Mouse (Mus musculus) hindbrain, embryonic 11.5 days (tissue): ENCODE measurements around the gene Klhdc8a. TPM values are rescaled to one million over a fixed set of nuclear protein-coding genes. Genes with fewer than 3 reads are reported as not detected.

Source experiments
- ATAC-seq: fragments of 200-750 bp; cut with Nextera tagmentation; 2 replicates; pipeline ENCODE4 v1.8.0; 2017; ENCODE audit warnings: mild to moderate bottlenecking, moderate TSS enrichment, moderate library complexity; ENCODE audit not compliant: low FRiP score
- DNase-seq: peaks from one replicate; pipeline ENCODE4 v3.0.0-alpha.2; 2015; ENCODE audit warnings: low spot score
- H3K27ac ChIP-seq: fragments of 300-500 bp; sonication (generic); 2 replicates; pipeline ENCODE4 v1.5.1; 2014; ENCODE audit warnings: mild to moderate bottlenecking, low read depth, low read length
- H3K27me3 ChIP-seq: fragments of 300-500 bp; sonication (generic); 2 replicates; pipeline ENCODE4 v1.6.1; 2014; ENCODE audit warnings: mild to moderate bottlenecking, low read length, moderate library complexity, mixed read lengths; ENCODE audit not compliant: control insufficient read depth, insufficient read depth
- H3K36me3 ChIP-seq: fragments of 300-500 bp; sonication (generic); 2 replicates; pipeline ENCODE4 v1.6.1; 2014; ENCODE audit warnings: mild to moderate bottlenecking, low read length, moderate library complexity, mixed read lengths; ENCODE audit not compliant: control insufficient read depth, insufficient read depth
- H3K4me1 ChIP-seq: fragments of 300-500 bp; sonication (generic); replicated peaks from 2 replicates; pipeline ENCODE4 v1.6.1; 2014; ENCODE audit warnings: low read length, mixed read lengths; ENCODE audit not compliant: control insufficient read depth, insufficient read depth
- H3K4me2 ChIP-seq: fragments of 300-500 bp; sonication (generic); replicated peaks from 2 replicates; pipeline ENCODE4 v1.6.1; 2014; ENCODE audit warnings: mild to moderate bottlenecking, low read depth, low read length
- H3K4me3 ChIP-seq: fragments of 300-500 bp; sonication (generic); 2 replicates; pipeline ENCODE4 v1.5.1; 2014; ENCODE audit warnings: low read depth, low read length
- H3K9ac ChIP-seq: fragments of 300-500 bp; sonication (generic); 2 replicates; pipeline ENCODE4 v1.6.1; 2014; ENCODE audit warnings: low read depth, low read length
- H3K9me3 ChIP-seq: fragments of 300-500 bp; sonication (generic); 2 replicates; pipeline ENCODE4 v1.6.1; 2016; ENCODE audit warnings: low read length; ENCODE audit not compliant: control insufficient read depth
- WGBS: fragments of 180-500 bp; shearing (Covaris S2); extraction: QIAGEN DNeasy Blood & Tissue Kit; methylation state at CpG from one replicate; pipeline ENCODE4 v1.1.7; 2014; 5-methylcytosine and 5-hydroxymethylcytosine counted together
- polyA plus RNA-seq: library from polyadenylated mRNA; unstranded; fragments of >200 nt; fragmentation: Nextera tagmentation; extraction: Ambion mirVana; gene quantifications from 2 replicates; pipeline ENCODE4 v1.2.1, GENCODE M21; 2014

Klhdc8a gene
- polyA plus RNA-seq, 1 experiment from 2014 or later = 3.0 TPM

DNA sequence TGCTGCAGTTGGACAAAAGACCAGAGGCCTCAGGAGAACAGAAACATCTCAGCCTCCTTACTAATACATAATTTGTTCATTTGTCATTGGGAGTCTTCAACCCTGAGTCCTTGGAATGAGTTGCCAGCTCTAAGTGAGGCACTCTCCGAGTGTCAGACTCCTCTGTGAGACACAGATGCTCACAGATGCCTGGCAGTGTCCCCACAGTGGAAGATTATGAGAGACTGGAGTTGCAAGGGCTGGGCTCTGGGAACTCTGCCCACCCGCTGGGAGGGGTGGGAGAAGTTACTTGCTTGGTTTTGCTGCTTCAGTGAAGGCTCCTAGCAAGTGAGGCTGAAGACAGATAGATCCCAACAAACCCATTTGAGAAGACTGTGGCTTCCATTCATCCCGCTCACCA is 2.4 kb upstream of the Klhdc8a start:
- Histone ChIP-seq H3K4me3 (no peak overlapping the region), H3K9ac (no peak overlapping the region), H3K4me2 (no peak overlapping the region), H3K36me3 (no peaks in the 10 kb centered on the region), H3K27me3 (peaks cover 2% of the 10 kb centered on the region; the same call in 1 of the 2 replicates), H3K27ac (no peak overlapping the region), H3K9me3 (no peaks in the 10 kb centered on the region), H3K4me1 (peaks cover 11% of the 10 kb centered on the region)
- ATAC-seq = no peak
- no peak for DNase-seq
- 68% methylated on average over 3 of the region's 3 CpGs for WGBS

DNA sequence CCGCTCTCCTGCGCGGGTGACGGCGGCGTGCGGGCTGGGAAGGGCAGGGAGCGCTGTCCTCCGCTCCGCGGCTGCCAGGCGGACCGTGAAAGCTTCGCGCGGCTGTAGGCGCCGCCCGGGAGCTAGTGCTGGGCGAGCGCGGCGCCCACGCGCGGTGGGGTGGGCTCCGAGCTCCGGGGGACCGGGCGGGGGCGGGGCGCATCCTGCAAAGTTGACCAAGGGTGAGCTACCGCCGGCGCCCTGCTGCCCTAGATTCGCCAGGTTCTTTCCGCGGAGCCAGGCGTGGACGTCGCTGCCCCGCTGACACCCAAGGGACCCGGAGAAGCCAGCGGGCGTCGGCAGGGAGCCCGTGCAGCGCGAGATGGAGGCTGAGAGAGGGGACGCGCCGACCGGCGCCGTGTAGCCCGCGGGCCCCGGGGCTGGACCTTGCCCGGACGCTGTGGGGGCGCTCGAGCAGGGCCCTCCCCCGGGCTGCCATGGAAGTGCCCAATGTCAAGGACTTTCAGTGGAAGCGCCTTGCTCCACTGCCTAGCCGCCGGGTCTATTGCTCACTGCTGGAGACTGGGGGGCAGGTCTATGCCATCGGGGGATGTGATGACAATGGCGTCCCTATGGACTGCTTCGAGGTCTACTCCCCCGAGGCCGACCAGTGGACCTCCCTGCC is 507 bp downstream of the Klhdc8a start:
- peaks cover 2% of the 10 kb centered on the region for H3K27me3 ChIP-seq
- peak overlapping the region; percentile 77 for H3K27ac ChIP-seq
- H3K9me3 ChIP-seq = no peaks in the 10 kb centered on the region
- H3K36me3 ChIP-seq = no peaks in the 10 kb centered on the region
- H3K4me3 ChIP-seq = peak overlapping the region; percentile 60
- H3K4me1 ChIP-seq = peaks cover 5% of the 10 kb centered on the region; the same call in 1 of the 2 replicates
- DNase-seq (peak; percentile 50), ATAC-seq (peak; percentile 69)
- peak overlapping the region; percentile 79 for H3K9ac ChIP-seq
- peak overlapping the region; percentile 100 for H3K4me2 ChIP-seq
- WGBS = 2% methylated on average over 67 of the region's 71 CpGs

DNA sequence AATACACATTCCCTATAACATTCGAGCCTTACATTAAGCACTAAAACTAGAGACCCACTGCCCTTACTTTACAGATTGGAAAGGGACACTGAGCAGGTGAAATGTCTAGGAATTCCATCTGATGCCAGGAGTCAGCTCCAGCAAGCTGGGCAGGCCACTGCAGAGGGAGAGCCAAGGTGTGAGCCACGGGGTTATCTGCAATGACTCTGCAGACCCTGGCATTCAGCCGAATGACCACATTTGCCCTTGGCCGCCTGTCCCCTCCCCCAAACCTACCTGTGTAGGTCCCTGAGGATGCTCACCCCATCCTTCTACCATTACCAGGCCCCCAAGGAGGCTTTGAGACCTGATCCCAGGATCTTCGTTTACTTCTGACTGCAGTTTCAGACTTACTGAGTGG is 1.3 kb downstream of the Klhdc8a start:
- ATAC-seq (no peak), DNase-seq (no peak)
- H3K9ac ChIP-seq = no peak overlapping the region; the same call in 1 of the 2 replicates
- peaks cover 5% of the 10 kb centered on the region; the same call in 1 of the 2 replicates for H3K4me1 ChIP-seq
- no peaks in the 10 kb centered on the region for H3K36me3 ChIP-seq
- WGBS = 79% methylated on average over 5 of the region's 5 CpGs
- H3K4me3 ChIP-seq = no peak overlapping the region
- H3K27ac ChIP-seq = no peak overlapping the region
- peaks cover 2% of the 10 kb centered on the region for H3K27me3 ChIP-seq
- H3K4me2 ChIP-seq = peak overlapping the region; percentile 100
- H3K9me3 ChIP-seq = no peaks in the 10 kb centered on the region

GRCm38 (mm10) chr1:132301242-132301641 is 2.8 kb downstream of the Klhdc8a start:
- H3K9ac ChIP-seq = no peak overlapping the region
- peaks cover 5% of the 10 kb centered on the region for H3K4me1 ChIP-seq
- H3K4me3 ChIP-seq = no peak overlapping the region
- no peaks in the 10 kb centered on the region for H3K9me3 ChIP-seq
- ATAC-seq (no peak), DNase-seq (no peak)
- H3K36me3 ChIP-seq = no peaks in the 10 kb centered on the region
- peaks cover 2% of the 10 kb centered on the region for H3K27me3 ChIP-seq
- H3K4me2 ChIP-seq = no peak overlapping the region
- H3K27ac ChIP-seq = no peak overlapping the region
- WGBS = 88% methylated on average over 5 of the region's 5 CpGs

GRCm38 (mm10) chr1:132302341-132302866 is 4.0 kb downstream of the Klhdc8a start:
- Histone ChIP-seq H3K9ac (0 out of 2 replicates have a peak overlapping the region, but pooled peaks have one; percentile 3), H3K9me3 (no peaks in the 10 kb centered on the region), H3K4me3 (no peak overlapping the region), H3K4me2 (no peak overlapping the region), H3K4me1 (peaks cover 5% of the 10 kb centered on the region), H3K36me3 (no peaks in the 10 kb centered on the region), H3K27me3 (peaks cover 2% of the 10 kb centered on the region), H3K27ac (no peak overlapping the region)
- DNase-seq = no peak
- 87% methylated on average over 9 of the region's 9 CpGs for WGBS
- ATAC-seq = no peak

DNA sequence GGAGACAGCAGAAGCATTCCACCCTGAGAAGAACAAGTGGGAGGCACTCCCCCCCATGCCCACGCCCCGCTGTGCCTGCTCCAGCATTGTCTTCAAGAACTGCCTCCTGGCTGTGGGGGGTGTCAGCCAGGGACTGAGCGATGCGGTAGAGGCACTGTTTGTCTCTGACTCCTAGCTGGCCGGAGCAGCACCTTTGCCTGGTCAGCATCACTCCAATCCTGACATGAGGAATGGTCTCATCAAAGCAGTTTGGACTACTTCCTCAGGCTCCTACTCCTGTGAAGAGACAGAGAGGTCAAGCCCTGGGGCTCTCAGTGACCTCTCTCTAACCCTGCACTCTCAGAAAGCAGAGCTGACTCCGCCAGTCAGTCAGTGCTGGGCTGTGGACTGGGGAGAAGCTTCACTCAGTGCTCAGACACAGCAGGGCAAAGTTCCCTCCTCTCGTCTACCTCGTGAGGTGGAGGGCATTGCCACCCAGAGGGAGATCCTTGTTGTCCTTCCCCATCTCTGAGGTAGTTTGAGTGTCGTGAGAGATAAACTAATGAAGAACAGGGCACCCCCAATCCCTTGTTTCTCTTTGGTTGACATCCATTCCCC is 6.3 kb downstream of the Klhdc8a start:
- H3K9ac ChIP-seq = no peak overlapping the region
- WGBS = 21% methylated on average over 9 of the region's 9 CpGs

DNA sequence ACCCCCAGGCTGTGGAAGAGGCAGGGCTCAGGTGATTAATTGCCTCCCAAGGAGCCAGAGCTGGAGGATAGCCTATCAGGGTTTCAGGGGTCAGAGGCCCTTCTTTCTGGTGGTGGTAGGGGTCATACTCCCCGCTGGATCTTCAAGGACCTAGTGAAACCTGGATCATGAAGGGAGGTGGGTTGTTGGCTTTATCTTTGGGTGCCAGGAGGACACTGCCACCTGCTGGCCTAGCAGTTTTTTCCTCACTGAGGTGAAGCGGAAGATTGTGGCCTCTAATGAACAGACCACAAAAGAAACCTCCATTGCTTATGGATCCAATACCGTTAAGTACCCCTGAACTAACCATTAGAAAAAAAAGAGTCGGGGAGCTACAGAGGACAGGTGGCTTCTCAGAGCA is 7.7 kb downstream of the Klhdc8a start:
- DNase-seq (peak; percentile 64), ATAC-seq (no peak)
- H3K4me1 ChIP-seq = no peaks in the 10 kb centered on the region; the same call in 1 of the 2 replicates

More for the DNA sequence above, 6.3 kb downstream of the Klhdc8a start:
- H3K36me3 ChIP-seq = no peaks in the 10 kb centered on the region
- H3K4me2 ChIP-seq = no peak overlapping the region
- no peak for DNase-seq
- no peaks in the 10 kb centered on the region; the same call in 1 of the 2 replicates for H3K27me3 ChIP-seq
- no peaks in the 10 kb centered on the region for H3K9me3 ChIP-seq
- no peak for ATAC-seq
- H3K27ac ChIP-seq = no peak overlapping the region
- no peak overlapping the region for H3K4me3 ChIP-seq
- no peaks in the 10 kb centered on the region; the same call in 1 of the 2 replicates for H3K4me1 ChIP-seq

DNA sequence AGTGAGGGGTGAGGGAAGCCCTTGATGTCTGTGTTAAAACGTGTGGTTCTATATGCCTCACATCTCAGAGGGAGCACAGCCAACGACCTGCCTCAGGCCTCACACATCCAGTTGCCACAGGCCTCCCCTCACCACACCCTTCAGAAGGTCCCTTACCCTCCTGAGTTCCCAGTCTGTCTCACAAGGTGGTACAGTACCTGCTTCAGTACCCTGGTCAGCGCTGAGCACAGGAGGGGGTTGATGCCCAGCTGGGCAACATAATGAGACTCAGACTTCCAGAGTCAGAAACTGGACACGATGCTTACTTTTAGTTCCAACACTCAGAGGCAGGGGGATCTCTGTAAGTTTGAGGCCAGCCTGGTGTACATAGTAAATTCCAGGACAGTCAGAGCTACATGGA is 8.4 kb downstream of the Klhdc8a start:
- WGBS = 20% methylated on average over 4 of the region's 4 CpGs
- Histone ChIP-seq H3K36me3 (no peaks in the 10 kb centered on the region), H3K27me3 (no peaks in the 10 kb centered on the region), H3K4me3 (no peak overlapping the region), H3K4me2 (no peak overlapping the region), H3K9me3 (no peaks in the 10 kb centered on the region), H3K9ac (no peak overlapping the region), H3K27ac (no peak overlapping the region), H3K4me1 (no peaks in the 10 kb centered on the region; the same call in 1 of the 2 replicates)
- ATAC-seq = no peak
- DNase-seq = no peak

More for the DNA sequence above, 7.7 kb downstream of the Klhdc8a start:
- 39% methylated on average over 4 of the region's 4 CpGs for WGBS
- Histone ChIP-seq H3K27me3 (no peaks in the 10 kb centered on the region; the same call in 1 of the 2 replicates), H3K36me3 (no peaks in the 10 kb centered on the region), H3K27ac (no peak overlapping the region), H3K4me3 (no peak overlapping the region), H3K9ac (no peak overlapping the region), H3K4me2 (no peak overlapping the region), H3K9me3 (no peaks in the 10 kb centered on the region)
